Mouse (Mus musculus) ovary, adult 10 weeks (tissue): ENCODE results near the gene Pgpep1l. TPM values are rescaled to one million over a fixed set of nuclear protein-coding genes. Genes with fewer than 3 reads are reported as not detected.

ENCODE experiments used
- polyA plus RNA-seq: library from polyadenylated mRNA; stranded (reverse); fragments of 350-450 nt; fragmentation: Illumina TruSeq; extraction: RNeasy Lipid Tissue Mini Kit (QIAGEN cat#74804); gene quantifications from one replicate; pipeline ENCODE4 v1.2.3, GENCODE M21; 2014

Pgpep1l gene
- 0.54 TPM for polyA plus RNA-seq

DNA sequence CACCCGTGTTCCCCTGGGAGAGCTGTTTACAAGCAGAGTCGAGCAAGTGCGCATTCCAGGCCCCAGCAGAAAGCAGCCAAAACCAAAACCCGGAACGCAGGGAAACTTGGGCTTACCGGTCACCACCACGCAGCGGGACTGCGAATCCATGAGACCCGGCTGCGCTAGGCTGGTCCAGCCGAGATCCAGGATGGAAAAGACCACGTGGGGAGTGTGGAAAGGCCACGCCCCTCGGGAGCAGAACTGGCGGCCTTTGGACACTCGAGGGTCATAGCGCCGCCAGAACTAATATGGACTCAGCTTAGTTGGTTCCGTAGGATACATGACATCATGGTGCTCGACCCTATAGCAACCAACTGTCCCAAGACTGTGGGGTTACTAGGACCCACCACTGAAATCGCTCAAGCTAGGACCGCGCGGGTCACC is at the start of gene Pgpep1l:
Gene Pgpep1l, minus strand, starts transcription at position 206 of the 426 bp plus-strand sequence.

DNA sequence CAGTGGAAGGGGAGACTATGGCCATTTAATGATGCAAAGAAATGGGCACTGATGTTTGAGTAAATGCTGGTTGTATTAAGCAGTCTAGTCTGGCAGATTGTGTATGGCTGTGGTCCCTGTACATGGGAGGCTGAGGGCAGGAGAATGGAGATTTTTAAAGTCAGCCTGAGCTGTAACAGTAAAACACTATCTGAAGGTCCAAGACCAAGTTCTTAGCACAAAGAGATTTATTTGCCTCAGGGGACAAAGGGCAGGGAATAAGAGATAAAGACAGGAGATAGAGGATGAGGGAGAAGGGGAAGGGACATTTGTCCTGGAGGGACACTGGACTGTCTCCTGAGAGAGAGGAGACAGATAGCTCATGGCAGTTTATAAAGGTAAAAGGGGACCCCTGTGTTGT is 9.5 kb upstream of the Pgpep1l start, which contains the start of gene Fam169b:
Gene Fam169b, plus strand, starts transcription at position 325 of the 400 bp plus-strand sequence.

Other genes with a start within 250 kb of the Pgpep1l start
- 1.6 TPM for gene Fam169b, start 9.6 kb upstream of the Pgpep1l start, polyA plus RNA-seq